Mouse (Mus musculus): Measurements from ENCODE around the gene Synpr.

DNA sequence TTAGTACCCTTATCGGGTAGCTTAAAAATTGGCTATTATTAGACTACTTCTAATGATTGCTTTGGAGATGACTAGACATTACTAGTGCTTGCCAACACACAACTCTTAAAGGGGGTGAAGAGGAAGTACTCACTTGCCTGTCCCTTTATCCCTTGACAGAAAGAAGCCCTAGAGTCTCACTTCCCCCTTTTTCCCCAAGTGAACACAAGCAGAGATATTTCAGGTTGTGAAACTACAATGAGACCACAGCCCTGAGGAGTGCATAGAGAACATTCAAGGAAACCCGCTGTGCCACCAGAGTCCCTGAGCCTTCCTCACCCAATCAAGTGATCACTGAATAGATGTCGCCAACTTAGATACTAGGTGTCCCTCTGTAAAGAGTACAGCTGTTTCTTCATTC is 77.1 kb downstream of the Synpr start:
- TF ChIP-seq POLR2A (IDR thresholded peaks at IDR 0.05; ENCODE audit: low read depth, low read length) (no peak), CTCF (conservative IDR thresholded peaks at IDR 0.05 in 1 of 2, IDR thresholded peaks at IDR 0.05 in 1 of 2; ENCODE audit: low read depth in 2 of 2, low read length in 2 of 2) (no peak), ZKSCAN1 (IDR thresholded peaks at IDR 0.05; ENCODE audit: borderline replicate concordance, low read depth, low read length) (no peak), MAFK (IDR thresholded peaks at IDR 0.05; ENCODE audit: insufficient replicate concordance, low read length) (no peak), CHD2 (IDR thresholded peaks at IDR 0.05; ENCODE audit: low read length) (no peak), MXI1 (IDR thresholded peaks at IDR 0.05; ENCODE audit: low read depth, low read length) (no peak), MAX (IDR thresholded peaks at IDR 0.05; ENCODE audit: low read length) (no peak), MAZ (IDR thresholded peaks at IDR 0.05; ENCODE audit: low read depth, low read length) (no peak), JUND (conservative IDR thresholded peaks at IDR 0.05; ENCODE audit: low read depth, low read length) (no peak; the same call in 1 of the 2 replicates), MYC (IDR thresholded peaks at IDR 0.05; ENCODE audit: low read depth, low read length) (no peak)

Data from CH12.LX (cell line).